8 mouse cellular contexts compared by ENCODE assay signal in the genomic region with DNA sequence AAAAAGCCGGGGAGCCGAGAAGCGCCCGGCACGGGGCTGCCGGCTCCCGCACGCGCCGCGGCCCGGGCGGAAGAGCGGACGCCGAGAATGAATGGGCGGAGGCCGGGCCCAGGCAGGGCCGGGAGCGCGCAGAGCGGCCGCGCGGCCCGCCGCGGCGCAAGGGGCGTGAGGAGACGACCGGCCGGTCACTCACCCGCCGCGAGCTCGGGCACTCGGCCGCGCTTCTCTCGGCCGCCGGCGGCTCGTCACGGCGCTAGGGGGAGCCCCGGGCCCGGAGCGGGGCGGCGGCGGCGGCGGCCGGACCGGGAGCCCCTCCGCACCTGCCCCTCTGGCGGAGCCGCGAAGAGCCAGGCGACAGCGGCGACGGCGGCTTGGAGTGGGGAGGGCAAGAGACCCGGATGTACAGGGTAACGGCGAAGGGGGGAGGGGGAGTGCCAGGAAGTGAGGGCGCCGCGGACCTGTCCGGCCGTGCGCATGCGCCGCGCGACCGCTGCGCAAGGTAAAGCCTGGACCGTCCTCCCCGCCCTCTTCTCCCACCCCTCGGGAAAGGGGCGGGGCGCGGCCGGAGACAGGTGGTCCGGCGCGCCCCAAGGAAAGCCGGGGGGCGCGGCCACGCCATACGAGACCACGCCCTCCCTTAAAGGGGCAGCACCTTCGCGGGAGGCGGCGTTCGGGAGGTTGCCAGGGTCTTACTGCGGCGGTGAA.
DNase-seq lines count a peak whose midpoint lies in the region; ATAC-seq and TF ChIP-seq lines count a peak whose summit lies in the region.

No protein-coding gene starts in this region.

- no peak for TF ChIP-seq CTCF in midbrain, postnatal 0 days (IDR thresholded peaks at IDR 0.05)

- no peaks in the 10 kb centered on the region for H3K27me3 ChIP-seq in embryonic facial prominence, embryonic 14.5 days (replicated peaks; ENCODE audit: control insufficient read depth, insufficient read depth, low read length)
- no peaks in the 10 kb centered on the region for H3K27me3 ChIP-seq in limb, embryonic 14.5 days (ENCODE audit: control insufficient read depth, insufficient read depth, low read length)
- H3K27me3 ChIP-seq in midbrain, postnatal 0 days (ENCODE audit: insufficient read depth, low read length) = no peaks in the 10 kb centered on the region

- H3K4me3 ChIP-seq in embryonic facial prominence, embryonic 14.5 days (ENCODE audit: low read depth, low read length) = peak overlapping the region; percentile 82
- peak overlapping the region; percentile 83 for H3K4me3 ChIP-seq in limb, embryonic 14.5 days (replicated peaks; ENCODE audit: low read length)
- peak overlapping the region; percentile 92 for H3K4me3 ChIP-seq in midbrain, postnatal 0 days (ENCODE audit: low read depth, low read length)

- H3K4me1 ChIP-seq in embryonic facial prominence, embryonic 14.5 days (ENCODE audit: control insufficient read depth, insufficient read depth, low read length) = peaks cover 22% of the 10 kb centered on the region
- peaks cover 18% of the 10 kb centered on the region for H3K4me1 ChIP-seq in limb, embryonic 14.5 days (ENCODE audit: control insufficient read depth, insufficient read depth, low read length)
- H3K4me1 ChIP-seq in midbrain, postnatal 0 days (ENCODE audit: insufficient read depth, low read length) = peaks cover 4% of the 10 kb centered on the region

- peak overlapping the region; percentile 88 for H3K9ac ChIP-seq in embryonic facial prominence, embryonic 14.5 days (ENCODE audit: low read depth, low read length)
- H3K9ac ChIP-seq in limb, embryonic 14.5 days (ENCODE audit: low read depth, low read length, severe bottlenecking) = peak overlapping the region; percentile 84
- peak overlapping the region; percentile 97 for H3K9ac ChIP-seq in midbrain, postnatal 0 days (replicated peaks; ENCODE audit: low read length, poor library complexity, severe bottlenecking)

- peak overlapping the region; percentile 73 for H3K4me2 ChIP-seq in embryonic facial prominence, embryonic 14.5 days (ENCODE audit: low read depth, low read length)
- peak overlapping the region; percentile 82 for H3K4me2 ChIP-seq in limb, embryonic 14.5 days (replicated peaks; ENCODE audit: low read depth, low read length, severe bottlenecking)
- H3K4me2 ChIP-seq in midbrain, postnatal 0 days (ENCODE audit: low read depth, low read length, poor library complexity, severe bottlenecking) = peak overlapping the region; percentile 73

- H3K9me3 ChIP-seq in embryonic facial prominence, embryonic 14.5 days (ENCODE audit: control insufficient read depth, low read length) = no peaks in the 10 kb centered on the region
- H3K9me3 ChIP-seq in limb, embryonic 14.5 days (ENCODE audit: control insufficient read depth, low read length) = no peaks in the 10 kb centered on the region
- H3K9me3 ChIP-seq in midbrain, postnatal 0 days (ENCODE audit: low read length) = no peaks in the 10 kb centered on the region

- 2% methylated on average over 6 of the region's 104 CpGs for WGBS in embryonic facial prominence, embryonic 14.5 days
- WGBS in limb, embryonic 14.5 days = 1% methylated on average over 44 of the region's 104 CpGs
- WGBS in midbrain, postnatal 0 days = under 1% methylated on average over 78 of the region's 104 CpGs

- DNase-seq in 3T3-L1 (ENCODE audit: low read depth, low spot score) = peak; percentile 88
- DNase-seq in adrenal gland, postnatal 4 days (ENCODE audit: low spot score in 2 of 2) = peak; percentile 78 to 90
- peak; percentile 97 for DNase-seq in embryonic facial prominence, embryonic 14.5 days (ENCODE audit: low spot score)
- DNase-seq in heart, adult 8-10 months (ENCODE audit: low spot score) = peak; percentile 87
- peak; percentile 97 for DNase-seq in kidney, adult 9 months
- peak; percentile 95 for DNase-seq in limb, embryonic 14.5 days (ENCODE audit: low spot score)
- peak; percentile 98 for DNase-seq in midbrain, postnatal 0 days (ENCODE audit: low spot score)
- DNase-seq in spleen, postnatal 14 days (ENCODE audit: low spot score in 2 of 2) = peak; percentile 79 to 85

- H3K27ac ChIP-seq in embryonic facial prominence, embryonic 14.5 days (replicated peaks; ENCODE audit: low read depth, low read length) = peak overlapping the region; percentile 86
- peak overlapping the region; percentile 82 for H3K27ac ChIP-seq in limb, embryonic 14.5 days (replicated peaks; ENCODE audit: low read depth, low read length)
- peak overlapping the region; percentile 93 for H3K27ac ChIP-seq in midbrain, postnatal 0 days (ENCODE audit: low read depth, low read length)

- ATAC-seq in embryonic facial prominence, embryonic 14.5 days (ENCODE audit: low read depth) = peak; percentile 97
- ATAC-seq in limb, embryonic 14.5 days (ENCODE audit: low FRiP score, low read depth) = peak; percentile 96
- peak; percentile 98 for ATAC-seq in midbrain, postnatal 0 days (ENCODE audit: low FRiP score)

- TF ChIP-seq POLR2A in limb, embryonic 14.5 days (IDR thresholded peaks at IDR 0.05; ENCODE audit: borderline replicate concordance, extremely low read depth, insufficient read depth, insufficient read length) = 0 out of 2 replicates have a peak, but pooled peaks have one; percentile 43

- H3K36me3 ChIP-seq in embryonic facial prominence, embryonic 14.5 days (ENCODE audit: control insufficient read depth, insufficient read depth, low read length) = no peaks in the 10 kb centered on the region
- H3K36me3 ChIP-seq in limb, embryonic 14.5 days (ENCODE audit: control insufficient read depth, insufficient read depth, low read length) = no peaks in the 10 kb centered on the region
- H3K36me3 ChIP-seq in midbrain, postnatal 0 days (ENCODE audit: insufficient read depth, low read length) = no peaks in the 10 kb centered on the region

Comparison
In these comparisons a context has a peak if more than half of its experiments do, and no peak if none do; other contexts are left out.
1. Peak in every context shown above with its lines: DNase-seq, ATAC-seq, H3K4me3 ChIP-seq and H3K27ac ChIP-seq.